Mouse (Mus musculus) bone marrow macrophage, adult 2 months (primary cell): ENCODE measurements around the gene Tgfbr3. TPM values are rescaled to one million over a fixed set of nuclear protein-coding genes. Genes with fewer than 3 reads are reported as not detected.

Experiments
- H3K27ac ChIP-seq: 2 replicates; pipeline ENCODE4 v1.5.1; 2012; ENCODE audit warnings: low read depth, low read length; ENCODE audit not compliant: insufficient read depth
- H3K4me1 ChIP-seq: 2 replicates; pipeline ENCODE4 v1.6.1; 2012; ENCODE audit warnings: low read length; ENCODE audit not compliant: control insufficient read depth, insufficient read depth
- H3K4me3 ChIP-seq: 2 replicates; pipeline ENCODE4 v1.5.1; 2012; ENCODE audit warnings: mild to moderate bottlenecking, low read length, moderate library complexity; ENCODE audit not compliant: insufficient read depth
- CTCF ChIP-seq: IDR thresholded peaks from 2 replicates; pipeline ENCODE4 v1.5.1; 2012; ENCODE audit warnings: low read depth, mild to moderate bottlenecking, low read length, moderate library complexity
- POLR2A ChIP-seq: IDR thresholded peaks from 2 replicates; pipeline ENCODE4 v1.6.1; 2012; ENCODE audit warnings: mild to moderate bottlenecking, low read depth, low read length, borderline replicate concordance
- polyA plus RNA-seq: library from polyadenylated mRNA; stranded (reverse); fragments of >200 nt; gene quantifications from 2 replicates; pipeline ENCODE4 v1.2.4, GENCODE M21; 2012; ENCODE audit not compliant: missing spikeins, insufficient read depth, insufficient read length

Tgfbr3 gene
- polyA plus RNA-seq, 1 experiment, result 1.1 TPM

DNA sequence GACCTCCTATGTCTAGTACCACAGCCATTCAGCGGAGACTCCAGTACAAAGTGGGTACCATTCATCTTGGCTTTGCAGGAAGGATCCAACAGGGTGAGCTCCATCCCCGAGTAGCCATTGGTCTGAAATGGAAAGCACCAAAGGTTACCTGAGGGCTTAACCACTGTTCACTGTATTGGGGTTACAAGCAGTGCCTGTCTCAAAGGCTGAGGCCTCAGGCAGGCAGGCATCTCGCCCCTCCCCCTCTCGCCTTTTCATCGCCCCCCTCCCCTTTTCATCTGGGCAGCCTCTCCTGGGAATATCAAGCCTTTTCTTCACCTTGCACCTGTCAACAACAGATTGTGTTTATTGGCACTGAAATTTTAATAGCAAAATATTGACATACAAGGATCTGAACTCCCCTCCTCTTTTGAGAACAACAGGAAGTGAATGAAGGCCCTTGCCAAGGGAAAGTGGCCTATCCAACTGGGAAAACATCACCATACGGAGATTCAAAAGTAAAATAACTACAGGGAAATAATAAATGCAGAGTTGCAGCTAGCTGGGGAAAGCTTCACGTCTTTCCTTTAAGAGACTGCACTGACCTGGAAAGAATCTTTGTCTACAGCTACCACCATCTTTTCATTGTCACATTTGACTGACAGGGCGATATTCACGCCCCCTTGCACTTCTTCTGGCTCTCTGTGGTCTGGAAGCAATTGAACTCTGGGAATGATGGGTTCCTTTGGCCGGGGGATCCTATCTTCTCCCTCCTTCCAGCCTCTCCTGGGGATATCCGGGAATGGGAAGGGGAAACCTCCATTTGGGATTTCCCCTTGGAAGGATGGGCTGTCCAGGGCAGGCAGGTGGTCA, 149.4 kb downstream of the Tgfbr3 start:
- no peaks in the 10 kb centered on the region for H3K4me1 ChIP-seq
- TF ChIP-seq POLR2A (no peak), CTCF (no peak)
- no peak overlapping the region for H3K27ac ChIP-seq
- H3K4me3 ChIP-seq, result no peak overlapping the region

GRCm38 (mm10) chr5:107133336-107133735, 156.1 kb downstream of the Tgfbr3 start:
- no peak overlapping the region for H3K4me3 ChIP-seq
- H3K27ac ChIP-seq, result no peak overlapping the region
- no peak for TF ChIP-seq CTCF
- no peaks in the 10 kb centered on the region for H3K4me1 ChIP-seq

GRCm38 (mm10) chr5:107132231-107132630, 157.2 kb downstream of the Tgfbr3 start:
- Histone ChIP-seq H3K4me3 (no peak overlapping the region), H3K27ac (no peak overlapping the region), H3K4me1 (no peaks in the 10 kb centered on the region)
- TF ChIP-seq CTCF, result no peak

DNA sequence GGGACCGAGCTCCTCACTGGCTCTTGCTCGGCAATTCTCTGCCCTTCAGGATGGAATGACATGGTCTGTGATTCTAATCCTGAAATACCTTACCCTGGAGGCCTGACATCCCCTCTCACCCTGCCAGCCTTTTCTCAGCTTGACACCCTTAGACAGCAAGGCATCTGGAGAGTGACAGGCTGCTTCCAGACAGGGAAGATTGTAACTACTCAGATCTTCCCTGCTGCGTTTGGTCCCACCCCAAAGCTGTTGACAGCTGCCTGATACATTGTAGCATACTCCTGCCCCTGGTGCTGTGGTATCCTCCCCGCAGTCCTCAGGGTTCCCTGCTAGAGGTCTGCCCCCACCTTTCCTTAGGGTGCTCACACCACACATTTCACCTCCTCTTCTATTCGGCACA, 160.1 kb downstream of the Tgfbr3 start:
- TF ChIP-seq POLR2A, result no peak
- TF ChIP-seq CTCF, result no peak
- Histone ChIP-seq H3K4me1 (no peaks in the 10 kb centered on the region), H3K27ac (no peak overlapping the region), H3K4me3 (no peak overlapping the region)

GRCm38 (mm10) chr5:107126561-107126960, 162.9 kb downstream of the Tgfbr3 start:
- Histone ChIP-seq H3K4me3 (no peak overlapping the region), H3K27ac (no peak overlapping the region), H3K4me1 (no peaks in the 10 kb centered on the region)
- TF ChIP-seq POLR2A (no peak), CTCF (no peak)

DNA sequence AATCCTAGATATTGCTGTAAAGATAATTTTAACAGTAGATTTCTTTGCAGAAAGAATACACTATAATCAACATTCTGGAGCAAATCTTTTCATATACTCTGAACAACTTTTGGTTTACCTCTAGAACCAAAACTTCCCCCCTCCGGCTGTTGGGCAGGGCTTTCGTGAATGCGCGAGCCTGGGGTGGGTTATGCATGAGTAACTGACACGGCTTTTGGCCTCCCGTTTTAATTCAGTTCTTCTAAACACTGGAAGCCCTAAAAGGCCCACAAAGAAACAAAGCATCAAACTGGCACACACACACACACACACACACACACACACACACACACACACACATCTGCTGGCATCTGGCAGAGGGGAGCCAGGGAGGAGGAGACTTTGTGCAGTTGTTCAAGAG, 164.3 kb downstream of the Tgfbr3 start:
- TF ChIP-seq CTCF, result no peak
- TF ChIP-seq POLR2A, result no peak
- no peak overlapping the region for H3K27ac ChIP-seq
- H3K4me3 ChIP-seq, result no peak overlapping the region
- no peaks in the 10 kb centered on the region for H3K4me1 ChIP-seq

DNA sequence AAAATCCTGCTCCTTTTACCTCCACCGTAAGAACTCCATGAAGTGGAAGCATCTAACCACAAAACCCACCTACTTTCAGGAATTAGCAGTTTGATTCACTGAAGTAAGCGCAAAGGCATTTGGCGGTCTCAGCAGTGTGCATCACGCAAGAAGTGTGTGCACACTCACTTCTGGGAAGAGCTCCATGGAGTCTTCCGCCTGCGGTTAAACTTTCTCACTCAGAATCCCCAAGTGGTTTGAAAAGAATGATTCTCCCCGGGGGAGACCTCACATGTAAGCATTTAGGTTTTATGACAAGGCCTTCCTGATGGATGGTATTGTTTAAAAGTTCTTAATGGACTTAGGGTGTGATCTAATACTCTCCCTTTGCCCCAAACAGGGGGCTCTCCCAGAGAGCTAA, 164.9 kb downstream of the Tgfbr3 start:
- no peaks in the 10 kb centered on the region for H3K4me1 ChIP-seq
- H3K27ac ChIP-seq, result no peak overlapping the region
- H3K4me3 ChIP-seq, result no peak overlapping the region
- TF ChIP-seq POLR2A, result no peak
- no peak for TF ChIP-seq CTCF

- no peaks in the 10 kb centered on the region for H3K4me1 ChIP-seq
- no peak overlapping the region for H3K4me3 ChIP-seq
- no peak overlapping the region for H3K27ac ChIP-seq
- TF ChIP-seq POLR2A (no peak), CTCF (no peak)
Observed at GRCm38 (mm10) chr5:107122622-107123021, 166.8 kb downstream of the Tgfbr3 start.

GRCm38 (mm10) chr5:107121086-107121485, 168.3 kb downstream of the Tgfbr3 start:
- Histone ChIP-seq H3K27ac (no peak overlapping the region), H3K4me3 (no peak overlapping the region), H3K4me1 (no peaks in the 10 kb centered on the region)
- TF ChIP-seq POLR2A (no peak), CTCF (no peak)

GRCm38 (mm10) chr5:107120624-107121023, 168.8 kb downstream of the Tgfbr3 start:
- Histone ChIP-seq H3K27ac (no peak overlapping the region), H3K4me1 (no peaks in the 10 kb centered on the region), H3K4me3 (no peak overlapping the region)
- TF ChIP-seq CTCF (no peak), POLR2A (no peak)

DNA sequence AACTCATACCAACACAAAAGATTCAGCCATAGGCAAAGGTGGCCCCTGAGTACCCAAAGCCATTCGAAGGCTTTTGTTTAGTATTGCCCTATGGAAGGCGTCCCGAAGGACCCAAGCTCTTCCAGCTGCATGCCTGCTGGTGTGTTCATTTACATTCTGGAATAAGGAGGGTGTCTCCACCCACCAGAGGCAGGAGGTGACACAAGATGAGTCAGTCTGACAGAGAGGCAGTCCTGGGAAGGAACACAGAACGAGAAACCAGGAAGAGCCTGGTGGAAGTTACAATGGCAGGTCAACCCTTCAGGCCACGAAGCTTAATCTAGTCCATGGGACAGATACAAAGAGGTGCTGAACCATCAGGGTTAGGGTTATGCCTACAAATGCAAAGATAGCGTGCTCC, 169.5 kb downstream of the Tgfbr3 start:
- no peak for TF ChIP-seq POLR2A
- TF ChIP-seq CTCF, result no peak
- Histone ChIP-seq H3K27ac (no peak overlapping the region), H3K4me1 (no peaks in the 10 kb centered on the region), H3K4me3 (no peak overlapping the region)
